Mouse (Mus musculus) lung, postnatal 0 days (tissue): ENCODE measurements at regions not wholly inside any gene's neighbourhood (a gene's known extent, or its start where the extent isn't known, plus 50 kb on each side); places are given as distances from the start of the nearest gene placed in this dataset.

Experiments
- ATAC-seq: fragments of 200-750 bp; cut with Nextera tagmentation; 2 replicates; pipeline ENCODE4 v1.8.0; 2017; ENCODE audit warnings: moderate library complexity
- DNase-seq: peaks from one replicate; pipeline ENCODE4 v3.0.0-alpha.2; 2016; ENCODE audit warnings: low spot score
- H3K27ac ChIP-seq: fragments of 300-500 bp; sonication (generic); 2 replicates; pipeline ENCODE4 v1.5.1; 2014; ENCODE audit warnings: antibody characterized with exemption, mild to moderate bottlenecking, low read length, mixed read lengths
- H3K27me3 ChIP-seq: fragments of 300-500 bp; sonication (generic); replicated peaks from 2 replicates; pipeline ENCODE4 v1.6.1; 2014; ENCODE audit warnings: low read length, mixed read lengths; ENCODE audit not compliant: insufficient read depth
- H3K36me3 ChIP-seq: fragments of 300-500 bp; sonication (generic); 2 replicates; pipeline ENCODE4 v1.6.1; 2014; ENCODE audit warnings: low read length, mixed read lengths; ENCODE audit not compliant: insufficient read depth
- H3K4me1 ChIP-seq: fragments of 300-500 bp; sonication (generic); 2 replicates; pipeline ENCODE4 v1.6.1; 2014; ENCODE audit warnings: antibody characterized with exemption, low read depth, low read length, mixed read lengths; ENCODE audit not compliant: insufficient read depth
- H3K4me2 ChIP-seq: fragments of 300-500 bp; sonication (generic); replicated peaks from 2 replicates; pipeline ENCODE4 v1.6.1; 2014; ENCODE audit warnings: low read depth, mild to moderate bottlenecking, low read length, moderate library complexity, mixed read lengths
- H3K4me3 ChIP-seq: fragments of 300-500 bp; sonication (generic); 2 replicates; pipeline ENCODE4 v1.5.1; 2014; ENCODE audit warnings: low read depth, low read length
- H3K9ac ChIP-seq: fragments of 300-500 bp; sonication (generic); replicated peaks from 2 replicates; pipeline ENCODE4 v1.6.1; 2014; ENCODE audit warnings: low read depth, mild to moderate bottlenecking
- H3K9me3 ChIP-seq: fragments of 300-500 bp; sonication (generic); 2 replicates; pipeline ENCODE4 v1.6.1; 2016; ENCODE audit warnings: low read length, mixed read lengths
- CTCF ChIP-seq: IDR thresholded peaks from 2 replicates; pipeline ENCODE4 v1.5.1; 2016; ENCODE audit warnings: antibody characterized with exemption, mild to moderate bottlenecking
- EP300 ChIP-seq: IDR thresholded peaks from 2 replicates; pipeline ENCODE4 v1.6.1; 2016; ENCODE audit warnings: antibody characterized with exemption, mild to moderate bottlenecking, control low read depth
- WGBS: fragments of 180-500 bp; shearing (Covaris S2); extraction: QIAGEN DNeasy Blood & Tissue Kit; methylation state at CpG from one replicate; pipeline ENCODE4 v1.1.7; 2014; 5-methylcytosine and 5-hydroxymethylcytosine counted together

GRCm38 (mm10) chr8:79488861-79489260 lies 89.5 kb upstream of the Smad1 start:
- no peak overlapping the region for H3K4me3 ChIP-seq
- no peak for ATAC-seq
- no peaks in the 10 kb centered on the region for H3K9me3 ChIP-seq
- no peaks in the 10 kb centered on the region for H3K27me3 ChIP-seq
- no peak overlapping the region for H3K4me2 ChIP-seq
- TF ChIP-seq EP300 (no peak), CTCF (peak; percentile 70)
- H3K4me1 ChIP-seq, result no peaks in the 10 kb centered on the region
- H3K36me3 ChIP-seq, result no peaks in the 10 kb centered on the region
- DNase-seq, result no peak
- 70% methylated on average over 2 of the region's 2 CpGs for WGBS
- H3K9ac ChIP-seq, result no peak overlapping the region
- no peak overlapping the region for H3K27ac ChIP-seq

GRCm38 (mm10) chr8:79487597-79487996 lies 88.3 kb upstream of the Smad1 start:
- DNase-seq, result no peak
- no peak for TF ChIP-seq CTCF
- TF ChIP-seq EP300, result no peak
- 75% methylated on average over 6 of the region's 6 CpGs for WGBS

GRCm38 (mm10) chr8:79479326-79479725 lies 80.0 kb upstream of the Smad1 start:
- ATAC-seq (no peak), DNase-seq (no peak)
- Histone ChIP-seq H3K4me2 (no peak overlapping the region), H3K4me3 (no peak overlapping the region), H3K27me3 (no peaks in the 10 kb centered on the region), H3K4me1 (no peaks in the 10 kb centered on the region), H3K27ac (no peak overlapping the region), H3K36me3 (no peaks in the 10 kb centered on the region), H3K9ac (no peak overlapping the region), H3K9me3 (no peaks in the 10 kb centered on the region)
- WGBS, result 85% methylated on average over 8 of the region's 8 CpGs
- TF ChIP-seq CTCF (no peak), EP300 (no peak)

More at GRCm38 (mm10) chr8:79487597-79487996, 88.3 kb upstream of the Smad1 start:
- Histone ChIP-seq H3K4me2 (no peak overlapping the region), H3K9ac (no peak overlapping the region), H3K27ac (no peak overlapping the region), H3K9me3 (no peaks in the 10 kb centered on the region), H3K27me3 (no peaks in the 10 kb centered on the region), H3K4me1 (no peaks in the 10 kb centered on the region), H3K36me3 (no peaks in the 10 kb centered on the region), H3K4me3 (no peak overlapping the region)
- ATAC-seq, result no peak

GRCm38 (mm10) chr8:79476012-79476411 lies 76.7 kb upstream of the Smad1 start:
- ATAC-seq (no peak), DNase-seq (no peak)
- no peaks in the 10 kb centered on the region for H3K4me1 ChIP-seq
- H3K9ac ChIP-seq, result no peak overlapping the region
- no peaks in the 10 kb centered on the region for H3K9me3 ChIP-seq
- no peak overlapping the region for H3K27ac ChIP-seq
- H3K36me3 ChIP-seq, result no peaks in the 10 kb centered on the region
- H3K4me2 ChIP-seq, result no peak overlapping the region
- no peak for TF ChIP-seq EP300
- no peaks in the 10 kb centered on the region for H3K27me3 ChIP-seq
- 82% methylated on average over 5 of the region's 5 CpGs for WGBS
- H3K4me3 ChIP-seq, result no peak overlapping the region

GRCm38 (mm10) chr8:79474679-79475078 lies 75.4 kb upstream of the Smad1 start:
- TF ChIP-seq EP300 (no peak), CTCF (no peak)
- ATAC-seq (no peak), DNase-seq (no peak)

GRCm38 (mm10) chr8:79452101-79452500 lies 52.8 kb upstream of the Smad1 start:
- H3K4me1 ChIP-seq, result no peaks in the 10 kb centered on the region
- no peak overlapping the region for H3K4me2 ChIP-seq
- H3K9ac ChIP-seq, result no peak overlapping the region
- no peaks in the 10 kb centered on the region for H3K9me3 ChIP-seq
- no peaks in the 10 kb centered on the region for H3K27me3 ChIP-seq
- ATAC-seq, result no peak
- H3K27ac ChIP-seq, result no peak overlapping the region
- no peak for TF ChIP-seq EP300
- no peak for TF ChIP-seq CTCF
- DNase-seq, result no peak
- H3K36me3 ChIP-seq, result no peaks in the 10 kb centered on the region
- no peak overlapping the region for H3K4me3 ChIP-seq

More at GRCm38 (mm10) chr8:79474679-79475078, 75.4 kb upstream of the Smad1 start:
- Histone ChIP-seq H3K9ac (no peak overlapping the region), H3K4me3 (no peak overlapping the region), H3K27ac (no peak overlapping the region), H3K4me1 (no peaks in the 10 kb centered on the region), H3K27me3 (no peaks in the 10 kb centered on the region), H3K36me3 (no peaks in the 10 kb centered on the region), H3K9me3 (no peaks in the 10 kb centered on the region), H3K4me2 (no peak overlapping the region)
- WGBS, result 55% methylated on average over 8 of the region's 8 CpGs

GRCm38 (mm10) chr8:79449453-79449852 lies 50.1 kb upstream of the Smad1 start:
- H3K9me3 ChIP-seq, result no peaks in the 10 kb centered on the region
- H3K4me2 ChIP-seq, result no peak overlapping the region
- H3K4me3 ChIP-seq, result no peak overlapping the region
- H3K27ac ChIP-seq, result no peak overlapping the region
- DNase-seq (no peak), ATAC-seq (no peak)
- H3K27me3 ChIP-seq, result no peaks in the 10 kb centered on the region
- H3K4me1 ChIP-seq, result no peaks in the 10 kb centered on the region
- 70% methylated on average over 3 of the region's 3 CpGs for WGBS
- TF ChIP-seq CTCF (no peak), EP300 (no peak)
- no peak overlapping the region for H3K9ac ChIP-seq
- H3K36me3 ChIP-seq, result no peaks in the 10 kb centered on the region
